Mouse (Mus musculus) cerebellum, adult 2 months (tissue): ENCODE measurements around the gene Asic3. TPM values are rescaled to one million over a fixed set of nuclear protein-coding genes. Genes with fewer than 3 reads are reported as not detected.

Experiments
- DNase-seq, 2 experiments: peaks; one replicate each; pipeline ENCODE4 v3.0.0; 2021
- H3K27ac ChIP-seq: fragments of 200-500 bp; 2 replicates; pipeline ENCODE4 v1.5.1; 2012; ENCODE audit warnings: low read length, control low read depth, inconsistent platforms; ENCODE audit not compliant: insufficient read depth
- H3K27me3 ChIP-seq: fragments of 200-500 bp; 2 replicates; pipeline ENCODE4 v1.6.1; 2012; ENCODE audit warnings: inconsistent platforms, mild to moderate bottlenecking, low read length, moderate library complexity; ENCODE audit not compliant: control insufficient read depth, insufficient read depth
- H3K4me1 ChIP-seq: fragments of 200-500 bp; 2 replicates; pipeline ENCODE4 v1.6.1; 2011; ENCODE audit warnings: low read length; ENCODE audit not compliant: control insufficient read depth, insufficient read depth
- H3K4me3 ChIP-seq: fragments of 200-500 bp; replicated peaks from 2 replicates; pipeline ENCODE3; 2011; ENCODE audit warnings: mild to moderate bottlenecking, low read depth, low read length, control low read depth; ENCODE audit not compliant: insufficient read depth
- CTCF ChIP-seq: fragments of 200-500 bp; IDR thresholded peaks from 2 replicates; pipeline ENCODE4 v1.5.1; 2011; ENCODE audit warnings: low read depth, mild to moderate bottlenecking, control low read depth, low read length, moderate library complexity, borderline replicate concordance; ENCODE audit not compliant: insufficient read depth
- POLR2A ChIP-seq: fragments of 200-500 bp; IDR thresholded peaks from 2 replicates; pipeline ENCODE4 v1.6.1; 2011; ENCODE audit warnings: low read length, control low read depth, borderline replicate concordance; ENCODE audit not compliant: insufficient read depth
- WGBS: fragments of 180-500 bp; shearing (Covaris S2); methylation state at CpG from one replicate; pipeline ENCODE4 v1.1.7; 2018; 5-methylcytosine and 5-hydroxymethylcytosine counted together
- polyA plus RNA-seq: library from polyadenylated mRNA; depleted of rRNA; stranded (reverse); fragments of >200 nt; gene quantifications from 2 replicates; pipeline ENCODE4 v1.2.3, GENCODE M21; 2012

The Asic3 gene
- polyA plus RNA-seq, 1 experiment, result 0.74 TPM

GRCm38 (mm10) chr5:24383026-24383859 lies 29.9 kb upstream of the Asic3 start:
- WGBS, result under 1% methylated on average over 34 of the region's 34 CpGs
- TF ChIP-seq POLR2A, result peak; percentile 79; the same call in 1 of the 2 replicates
- peak; percentile 48; the same call in 1 of the 2 replicates for TF ChIP-seq CTCF
- H3K27me3 ChIP-seq, result no peaks in the 10 kb centered on the region
- peaks cover 12% of the 10 kb centered on the region for H3K4me1 ChIP-seq
- peak overlapping the region; percentile 79 for H3K4me3 ChIP-seq
- peak; percentile 97 to 98 for DNase-seq
- peak overlapping the region; percentile 69 for H3K27ac ChIP-seq

DNA sequence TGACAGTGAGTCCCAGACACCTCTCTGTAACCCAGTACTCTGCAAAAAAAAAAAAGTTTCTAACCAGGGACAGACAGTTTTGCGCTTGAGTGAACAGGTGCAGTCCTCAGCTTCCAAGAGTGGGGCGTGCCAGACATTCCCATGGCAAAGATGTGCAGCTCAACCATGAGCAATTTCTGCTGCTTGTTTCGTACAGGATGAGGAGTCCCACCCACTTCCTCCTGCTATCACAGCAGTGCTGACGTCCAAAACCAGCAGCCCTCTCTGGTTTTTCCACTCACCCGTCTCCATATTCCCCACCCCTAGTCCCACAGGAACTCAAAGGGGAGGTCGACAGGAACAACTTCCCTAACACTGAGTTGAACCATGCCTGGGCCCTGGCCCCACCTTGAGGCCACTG lies 28.8 kb upstream of the Asic3 start:
- Histone ChIP-seq H3K4me3 (no peak overlapping the region), H3K27ac (no peak overlapping the region), H3K4me1 (peaks cover 12% of the 10 kb centered on the region), H3K27me3 (no peaks in the 10 kb centered on the region)
- 58% methylated on average over 6 of the region's 6 CpGs for WGBS
- DNase-seq, result no peak
- TF ChIP-seq POLR2A, result no peak
- no peak for TF ChIP-seq CTCF

GRCm38 (mm10) chr5:24385374-24385773 lies 27.8 kb upstream of the Asic3 start:
- Histone ChIP-seq H3K4me3 (no peak overlapping the region), H3K4me1 (peaks cover 12% of the 10 kb centered on the region), H3K27ac (no peak overlapping the region), H3K27me3 (no peaks in the 10 kb centered on the region)
- DNase-seq, result no peak
- no peak for TF ChIP-seq CTCF
- WGBS, result 95% methylated on average over 5 of the region's 5 CpGs

- DNase-seq, result no peak
- H3K4me1 ChIP-seq, result peaks cover 12% of the 10 kb centered on the region
- no peaks in the 10 kb centered on the region for H3K27me3 ChIP-seq
- H3K27ac ChIP-seq, result no peak overlapping the region
- TF ChIP-seq CTCF (no peak), POLR2A (no peak)
- WGBS, result 86% methylated on average over 10 of the region's 10 CpGs
- no peak overlapping the region for H3K4me3 ChIP-seq
Observed at GRCm38 (mm10) chr5:24385887-24386550, 27.2 kb upstream of the Asic3 start.

DNA sequence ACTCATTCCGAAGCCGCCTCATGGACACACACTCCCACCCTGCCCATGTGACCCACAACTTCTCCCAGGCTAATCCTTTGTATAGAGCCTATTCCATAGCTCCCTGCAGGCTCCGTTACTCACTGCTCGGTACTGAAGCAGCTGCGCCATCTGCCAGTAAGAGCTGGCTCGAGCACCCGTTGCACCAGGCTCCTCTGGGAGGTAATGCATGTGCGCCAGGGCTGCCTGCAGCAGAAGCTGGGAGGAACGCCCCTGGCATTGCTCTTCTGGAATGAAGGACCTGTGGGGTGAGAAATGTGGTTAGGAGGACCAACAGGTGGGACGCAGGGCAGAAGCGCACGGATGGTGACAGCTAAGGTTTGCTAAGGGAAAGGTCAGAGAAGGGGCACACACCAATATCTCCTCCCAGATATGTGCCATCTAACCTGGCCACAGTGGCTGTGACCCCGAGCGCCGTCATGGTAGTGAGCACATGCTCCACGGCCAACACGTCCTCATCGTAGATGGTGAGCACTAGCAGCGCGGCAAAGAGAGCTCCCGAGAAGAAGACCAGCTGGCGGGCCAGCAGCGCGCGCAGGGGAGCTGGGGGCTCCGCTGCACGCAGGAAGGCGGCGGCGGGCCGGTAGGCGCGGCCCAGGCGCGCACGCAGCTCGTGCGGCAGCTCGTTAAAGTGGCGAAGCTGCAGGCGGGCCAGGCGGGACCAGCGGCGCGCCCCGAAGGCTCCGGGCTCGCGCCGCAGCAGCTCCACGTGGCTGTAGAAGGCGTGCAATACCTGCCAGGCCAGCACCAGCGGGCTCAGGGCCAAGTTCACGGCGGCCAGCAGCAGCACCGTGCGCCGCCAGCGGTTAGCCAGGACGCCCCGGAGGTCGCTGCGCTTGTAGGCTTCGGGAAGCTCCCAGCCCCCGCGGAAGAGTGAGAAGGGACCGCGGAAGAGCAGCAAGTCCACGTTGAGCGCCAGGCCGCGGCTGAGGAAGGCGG lies 25.6 kb upstream of the Asic3 start:
- peak; percentile 53 to 58 for DNase-seq
- H3K27me3 ChIP-seq, result no peaks in the 10 kb centered on the region
- peak overlapping the region; percentile 17 for H3K4me3 ChIP-seq
- 2% methylated on average over 72 of the region's 73 CpGs for WGBS
- H3K27ac ChIP-seq, result no peak overlapping the region
- H3K4me1 ChIP-seq, result peaks cover 12% of the 10 kb centered on the region
- TF ChIP-seq CTCF (no peak), POLR2A (no peak)

DNA sequence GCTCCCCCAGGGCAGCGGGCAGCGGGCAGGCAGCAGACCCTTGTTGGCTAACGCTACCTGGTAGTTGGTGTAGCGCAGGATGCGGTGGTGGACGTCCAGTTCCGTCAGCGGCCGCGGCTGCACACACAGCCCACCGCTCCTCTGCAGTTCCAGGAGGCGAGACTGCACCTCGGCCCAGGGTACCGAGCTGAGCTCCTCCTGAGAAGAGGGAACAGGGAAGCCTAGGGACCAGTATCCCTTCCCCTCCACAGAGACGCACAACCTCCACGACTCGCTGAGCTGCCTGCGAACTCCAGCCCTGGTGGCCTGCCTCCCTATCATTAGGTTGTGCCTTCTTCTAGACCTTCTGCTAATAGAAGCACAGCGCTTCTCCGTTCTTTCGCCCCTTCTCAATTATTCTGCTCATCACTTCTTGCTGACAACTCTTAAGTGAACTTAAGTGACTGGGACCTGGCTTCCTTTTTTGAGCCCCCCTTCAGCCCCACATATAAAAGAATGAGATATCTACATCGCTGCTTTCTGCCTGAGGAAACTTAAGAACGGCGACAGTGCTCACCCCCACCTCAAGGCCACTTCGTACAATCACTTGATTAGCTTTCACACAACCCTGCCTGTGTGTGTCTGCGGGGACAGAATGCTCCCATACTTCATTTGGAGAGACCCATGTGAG lies 24.8 kb upstream of the Asic3 start:
- Histone ChIP-seq H3K4me1 (peaks cover 10% of the 10 kb centered on the region), H3K27ac (no peak overlapping the region), H3K4me3 (peak overlapping the region; percentile 17), H3K27me3 (no peaks in the 10 kb centered on the region)
- TF ChIP-seq POLR2A (no peak), CTCF (no peak)
- DNase-seq, result no peak
- 41% methylated on average over 25 of the region's 26 CpGs for WGBS

DNA sequence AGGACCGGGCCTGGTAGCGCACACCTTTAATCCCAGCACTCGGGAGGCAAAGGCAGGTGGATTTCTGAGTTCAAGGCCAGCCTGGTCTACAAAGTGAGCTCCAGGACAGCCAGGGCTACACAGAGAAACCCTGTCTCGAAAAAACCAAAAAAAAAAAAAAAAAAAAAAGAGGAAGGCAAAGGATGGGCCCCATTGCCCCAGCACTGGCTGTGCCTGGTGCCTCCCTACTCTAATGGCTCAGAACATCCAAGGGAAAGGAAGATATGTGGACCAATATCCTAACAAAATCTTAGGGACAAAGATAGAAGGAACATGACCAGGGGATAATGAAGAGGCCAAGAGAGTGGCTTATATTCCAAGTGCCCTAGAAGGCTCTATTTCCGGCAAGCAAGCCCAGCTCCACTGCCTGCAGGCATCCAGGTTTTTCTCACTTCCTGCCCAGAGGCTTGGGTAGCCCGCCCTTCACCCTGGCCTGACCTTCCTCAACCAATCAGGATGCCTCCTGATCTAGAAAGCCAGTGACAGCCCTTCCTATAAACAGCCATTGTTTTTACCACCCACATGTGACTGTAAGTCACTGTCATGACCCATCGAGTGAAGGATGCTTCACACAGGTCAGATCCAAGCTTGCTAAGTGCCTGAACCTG lies 24.1 kb upstream of the Asic3 start:
- TF ChIP-seq CTCF, result no peak
- no peak for TF ChIP-seq POLR2A
- H3K27me3 ChIP-seq, result no peaks in the 10 kb centered on the region
- H3K4me3 ChIP-seq, result no peak overlapping the region
- DNase-seq, result no peak
- H3K4me1 ChIP-seq, result peaks cover 9% of the 10 kb centered on the region
- WGBS, result 76% methylated on average over 7 of the region's 7 CpGs
- H3K27ac ChIP-seq, result no peak overlapping the region
